Mouse (Mus musculus) layer of hippocampus, postnatal 10 days (tissue): ENCODE data around the gene Slc4a10. TPM values are rescaled to one million over a fixed set of nuclear protein-coding genes. Genes with fewer than 3 reads are reported as not detected.
"Not testable (repeated sequence)": the region's sequence is repeated elsewhere in the genome, so short reads cannot be mapped to it uniquely, and the experiment has no call there.

Experiments used
- DNase-seq, 2 experiments: peaks; one replicate each; pipeline ENCODE4 v3.0.0; 2021; ENCODE audit warnings: low spot score in 2 of 2
- long read RNA-seq: library from polyadenylated mRNA; stranded (forward); transcript quantifications from one replicate; pipeline ENCODE4 v2.0.0, GENCODE M21; 2023
- total RNA-seq, 2 experiments: library from RNA; stranded (reverse); gene quantifications; 2 replicates each; pipeline ENCODE4 v1.2.3; 2021

Gene Slc4a10
- total RNA-seq, result 100 to 1,000 TPM; 142 to 144 TPM
- long read RNA-seq, full-length matches to known transcripts, result 4 of 23 reads
- long read RNA-seq, partial matches to known transcripts, result 13 of 23 reads
- long read RNA-seq, other reads (novel, unspliced or antisense), result 6 of 23 reads

- DNase-seq, result peak; percentile 53 to 62
Observed at GRCm38 (mm10) chr2:62046421-62046845, at the start of gene Slc4a10. TSS of gene Slc4a10 (plus strand) at chr2:62046462.

GRCm38 (mm10) chr2:62001251-62001650 lies 45.0 kb upstream of the Slc4a10 start:
- not testable (repeated sequence) for DNase-seq

GRCm38 (mm10) chr2:62018209-62018608 lies 28.1 kb upstream of the Slc4a10 start:
- DNase-seq, result no peak

- peak in 1 of 2 experiments; percentile 19 for DNase-seq
Observed at GRCm38 (mm10) chr2:62046861-62047503, 720 bp downstream of the Slc4a10 start.

GRCm38 (mm10) chr2:62047504-62048005 lies 1.3 kb downstream of the Slc4a10 start:
- peak; percentile 62 to 68 for DNase-seq

- DNase-seq, result peak; percentile 5 to 12
Observed at GRCm38 (mm10) chr2:62048116-62048515, 1.9 kb downstream of the Slc4a10 start.

- no peak for DNase-seq
Observed at GRCm38 (mm10) chr2:62076512-62076911, 30.2 kb downstream of the Slc4a10 start.

GRCm38 (mm10) chr2:62087566-62087965 lies 41.3 kb downstream of the Slc4a10 start:
- DNase-seq, result no peak

GRCm38 (mm10) chr2:62088715-62089114 lies 42.5 kb downstream of the Slc4a10 start:
- DNase-seq, result no peak

GRCm38 (mm10) chr2:62089208-62089607 lies 42.9 kb downstream of the Slc4a10 start:
- no peak for DNase-seq

- DNase-seq, result no peak
Observed at GRCm38 (mm10) chr2:62100526-62100925, 54.3 kb downstream of the Slc4a10 start.

GRCm38 (mm10) chr2:62115346-62115745 lies 69.1 kb downstream of the Slc4a10 start:
- DNase-seq, result no peak

- DNase-seq, result no peak
Observed at GRCm38 (mm10) chr2:62129975-62130374, 83.7 kb downstream of the Slc4a10 start.

GRCm38 (mm10) chr2:62134911-62135310 lies 88.6 kb downstream of the Slc4a10 start:
- no peak for DNase-seq

GRCm38 (mm10) chr2:62147636-62148035 lies 101.4 kb downstream of the Slc4a10 start:
- peak; percentile 16 to 22 for DNase-seq

GRCm38 (mm10) chr2:62149421-62149820 lies 103.2 kb downstream of the Slc4a10 start:
- no peak for DNase-seq

GRCm38 (mm10) chr2:62150830-62151229 lies 104.6 kb downstream of the Slc4a10 start:
- DNase-seq, result peak in 1 of 2 experiments; percentile 18

- no peak for DNase-seq
Observed at GRCm38 (mm10) chr2:62210109-62210508, 163.8 kb downstream of the Slc4a10 start.

- no peak for DNase-seq
Observed at GRCm38 (mm10) chr2:62211106-62211505, 164.8 kb downstream of the Slc4a10 start.

GRCm38 (mm10) chr2:62227563-62227962 lies 181.3 kb downstream of the Slc4a10 start:
- no peak for DNase-seq

GRCm38 (mm10) chr2:62231271-62231670 lies 185.0 kb downstream of the Slc4a10 start:
- no peak for DNase-seq

GRCm38 (mm10) chr2:62244167-62244566 lies 197.9 kb downstream of the Slc4a10 start:
- peak; percentile 3 to 14 for DNase-seq

GRCm38 (mm10) chr2:62268467-62268866 lies 222.2 kb downstream of the Slc4a10 start:
- no peak for DNase-seq
